Mouse (Mus musculus) stomach, embryonic 16.5 days (tissue): ENCODE measurements at regions not wholly inside any gene's neighbourhood (a gene's known extent, or its start where the extent isn't known, plus 50 kb on each side); places are given as distances from the start of the nearest gene placed in this dataset.
A peak's percentile ranks its signal among the peaks of the same experiment; 100 is the strongest.

Source experiments
- ATAC-seq: fragments of 200-750 bp; cut with Nextera tagmentation; 2 replicates; pipeline ENCODE4 v1.8.0; 2017; ENCODE audit warnings: moderate number of reproducible peaks, moderate TSS enrichment; ENCODE audit not compliant: insufficient read depth, low FRiP score
- H3K27ac ChIP-seq: fragments of 300-500 bp; sonication (generic); 2 replicates; pipeline ENCODE4 v1.5.1; 2014; ENCODE audit warnings: low read length
- H3K27me3 ChIP-seq: fragments of 300-500 bp; sonication (generic); 2 replicates; pipeline ENCODE4 v1.6.1; 2014; ENCODE audit warnings: low read length, control low read depth, mixed read lengths; ENCODE audit not compliant: control insufficient read depth, insufficient read depth
- H3K36me3 ChIP-seq: fragments of 300-500 bp; sonication (generic); 2 replicates; pipeline ENCODE4 v1.6.1; 2014; ENCODE audit warnings: low read length; ENCODE audit not compliant: control insufficient read depth, insufficient read depth
- H3K4me1 ChIP-seq: fragments of 300-500 bp; sonication (generic); 2 replicates; pipeline ENCODE4 v1.6.1; 2014; ENCODE audit warnings: low read length, control low read depth, mixed read lengths; ENCODE audit not compliant: control insufficient read depth, insufficient read depth
- H3K4me2 ChIP-seq: fragments of 300-500 bp; sonication (generic); 2 replicates; pipeline ENCODE4 v1.6.1; 2014; ENCODE audit warnings: low read depth, low read length, mixed read lengths
- H3K4me3 ChIP-seq: fragments of 300-500 bp; sonication (generic); replicated peaks from 2 replicates; pipeline ENCODE4 v1.5.1; 2014; ENCODE audit warnings: mild to moderate bottlenecking, low read length
- H3K9ac ChIP-seq: fragments of 300-500 bp; sonication (generic); 2 replicates; pipeline ENCODE4 v1.6.1; 2014; ENCODE audit warnings: low read length
- H3K9me3 ChIP-seq: fragments of 300-500 bp; sonication (generic); replicated peaks from 2 replicates; pipeline ENCODE4 v1.6.1; 2016; ENCODE audit warnings: low read length, control low read depth; ENCODE audit not compliant: control insufficient read depth
- WGBS: fragments of 180-500 bp; shearing (Covaris S2); extraction: QIAGEN DNeasy Blood & Tissue Kit; methylation state at CpG from one replicate; pipeline ENCODE4 v1.1.7; 2014; 5-methylcytosine and 5-hydroxymethylcytosine counted together

- ATAC-seq, result peak; percentile 64; the same call in 1 of the 2 replicates
- H3K4me2 ChIP-seq, result no peak overlapping the region
- no peaks in the 10 kb centered on the region for H3K36me3 ChIP-seq
- H3K9me3 ChIP-seq, result no peaks in the 10 kb centered on the region
- no peaks in the 10 kb centered on the region for H3K4me1 ChIP-seq
- 70% methylated on average over 9 of the region's 9 CpGs for WGBS
- H3K27ac ChIP-seq, result no peak overlapping the region
- H3K4me3 ChIP-seq, result no peak overlapping the region
- no peak overlapping the region for H3K9ac ChIP-seq
- H3K27me3 ChIP-seq, result no peaks in the 10 kb centered on the region
Observed at GRCm38 (mm10) chr13:42358588-42358987, 57.3 kb downstream of the Edn1 start.

GRCm38 (mm10) chr13:42367655-42368554, 66.6 kb downstream of the Edn1 start:
- Histone ChIP-seq H3K9ac (no peak overlapping the region), H3K36me3 (no peaks in the 10 kb centered on the region), H3K4me3 (no peak overlapping the region), H3K27me3 (no peaks in the 10 kb centered on the region), H3K9me3 (no peaks in the 10 kb centered on the region), H3K4me1 (peaks cover 3% of the 10 kb centered on the region; the same call in 1 of the 2 replicates), H3K27ac (peak overlapping the region; percentile 73), H3K4me2 (0 out of 2 replicates have a peak overlapping the region, but pooled peaks have one; percentile 4)
- 47% methylated on average over 7 of the region's 7 CpGs for WGBS
- peak; percentile 95 for ATAC-seq

DNA sequence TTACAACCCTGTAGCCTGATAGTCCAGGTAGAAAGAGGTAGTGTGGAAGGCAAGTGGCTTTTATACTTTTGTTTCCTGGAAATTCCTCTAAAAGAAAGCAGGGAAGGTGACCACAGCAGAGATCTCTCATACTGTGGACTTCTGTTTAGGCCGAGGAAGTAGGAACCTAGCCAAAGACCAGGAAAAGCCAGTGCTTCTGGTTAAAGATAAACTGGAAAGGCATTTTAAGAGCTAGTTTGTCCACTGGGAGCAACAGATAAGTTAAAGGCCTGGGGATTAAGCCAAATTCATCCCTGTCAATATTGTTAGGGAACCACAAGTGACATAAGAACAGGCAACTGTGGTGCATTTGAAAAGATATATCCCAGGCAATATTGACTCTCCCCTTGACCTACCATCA, 68.5 kb downstream of the Edn1 start:
- H3K4me1 ChIP-seq, result peaks cover 3% of the 10 kb centered on the region; the same call in 1 of the 2 replicates
- H3K27ac ChIP-seq, result no peak overlapping the region
- no peaks in the 10 kb centered on the region for H3K27me3 ChIP-seq
- no peaks in the 10 kb centered on the region for H3K9me3 ChIP-seq
- no peak overlapping the region for H3K4me2 ChIP-seq
- 55% methylated on average over 1 of the region's 1 CpGs for WGBS
- H3K4me3 ChIP-seq, result no peak overlapping the region
- no peak overlapping the region for H3K9ac ChIP-seq
- H3K36me3 ChIP-seq, result no peaks in the 10 kb centered on the region
- ATAC-seq, result no peak

GRCm38 (mm10) chr13:42372201-42372600, 70.9 kb downstream of the Edn1 start:
- no peak overlapping the region for H3K4me3 ChIP-seq
- 85% methylated on average over 4 of the region's 4 CpGs for WGBS
- H3K27me3 ChIP-seq, result no peaks in the 10 kb centered on the region
- H3K4me2 ChIP-seq, result no peak overlapping the region
- H3K9me3 ChIP-seq, result no peaks in the 10 kb centered on the region
- no peaks in the 10 kb centered on the region for H3K36me3 ChIP-seq
- H3K9ac ChIP-seq, result no peak overlapping the region
- H3K27ac ChIP-seq, result no peak overlapping the region
- peaks cover 3% of the 10 kb centered on the region; the same call in 1 of the 2 replicates for H3K4me1 ChIP-seq
- ATAC-seq, result no peak

DNA sequence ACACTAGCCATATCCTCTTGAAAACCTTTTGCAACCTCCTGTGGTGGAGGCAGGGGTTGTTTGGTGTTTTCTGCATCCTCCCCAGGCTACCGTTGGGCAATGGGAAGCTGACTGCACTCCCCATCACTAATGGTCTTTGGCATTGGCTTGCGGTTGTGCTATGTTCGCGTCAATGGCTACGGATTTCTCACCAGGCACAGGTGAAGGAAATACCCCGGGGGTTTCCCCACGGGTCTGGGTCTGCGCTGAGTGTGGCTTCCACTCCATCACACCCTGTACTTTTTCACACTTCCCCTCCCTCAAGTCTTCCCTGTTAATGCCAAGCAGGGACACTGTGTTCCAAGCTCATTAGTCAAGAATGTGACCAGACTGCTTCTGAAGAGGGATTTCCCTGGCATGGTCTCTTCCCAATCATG, 72.9 kb downstream of the Edn1 start:
- H3K9me3 ChIP-seq, result no peaks in the 10 kb centered on the region
- WGBS, result 87% methylated on average over 8 of the region's 8 CpGs
- H3K4me2 ChIP-seq, result no peak overlapping the region
- H3K27me3 ChIP-seq, result no peaks in the 10 kb centered on the region
- H3K27ac ChIP-seq, result no peak overlapping the region
- H3K9ac ChIP-seq, result no peak overlapping the region
- no peak for ATAC-seq
- no peaks in the 10 kb centered on the region for H3K36me3 ChIP-seq
- H3K4me1 ChIP-seq, result no peaks in the 10 kb centered on the region
- no peak overlapping the region for H3K4me3 ChIP-seq

- Histone ChIP-seq H3K4me2 (no peak overlapping the region), H3K9me3 (no peaks in the 10 kb centered on the region), H3K9ac (no peak overlapping the region), H3K4me3 (no peak overlapping the region), H3K36me3 (no peaks in the 10 kb centered on the region), H3K4me1 (no peaks in the 10 kb centered on the region), H3K27ac (no peak overlapping the region), H3K27me3 (no peaks in the 10 kb centered on the region)
- ATAC-seq, result no peak
- 78% methylated on average over 6 of the region's 6 CpGs for WGBS
Observed at GRCm38 (mm10) chr13:42379675-42380074, 78.4 kb downstream of the Edn1 start.

GRCm38 (mm10) chr13:42383099-42383498, 81.8 kb downstream of the Edn1 start:
- Histone ChIP-seq H3K4me2 (no peak overlapping the region), H3K4me3 (no peak overlapping the region), H3K27me3 (no peaks in the 10 kb centered on the region), H3K9me3 (no peaks in the 10 kb centered on the region), H3K4me1 (no peaks in the 10 kb centered on the region), H3K9ac (no peak overlapping the region), H3K27ac (no peak overlapping the region), H3K36me3 (no peaks in the 10 kb centered on the region)
- ATAC-seq, result no peak
- 76% methylated on average over 4 of the region's 4 CpGs for WGBS

DNA sequence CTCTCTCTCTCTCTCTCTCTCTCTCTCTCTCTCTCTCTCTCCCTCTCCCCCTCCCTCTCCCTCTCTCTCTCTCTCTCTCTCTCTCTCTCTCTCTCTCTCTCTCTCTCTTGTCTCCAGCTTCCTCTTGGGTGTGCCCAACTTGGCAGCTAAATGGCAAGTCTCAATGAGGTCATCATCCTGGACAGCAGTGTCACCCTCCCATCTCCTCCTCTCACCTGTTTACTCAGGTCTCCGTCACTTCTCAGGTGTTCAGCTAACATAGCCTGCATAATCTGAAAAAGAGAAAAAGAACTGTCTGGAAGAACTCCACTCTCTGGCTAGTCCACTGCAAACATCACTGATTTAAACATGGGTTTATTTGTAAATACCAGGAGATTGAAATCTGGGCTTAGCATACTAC, 89.1 kb downstream of the Edn1 start:
- no peak overlapping the region for H3K4me2 ChIP-seq
- H3K36me3 ChIP-seq, result no peaks in the 10 kb centered on the region
- H3K27ac ChIP-seq, result no peak overlapping the region
- no peak overlapping the region for H3K4me3 ChIP-seq
- H3K9ac ChIP-seq, result no peak overlapping the region
- 75% methylated on average over 1 of the region's 1 CpGs for WGBS
- H3K9me3 ChIP-seq, result no peaks in the 10 kb centered on the region
- H3K4me1 ChIP-seq, result no peaks in the 10 kb centered on the region
- no peak for ATAC-seq
- H3K27me3 ChIP-seq, result no peaks in the 10 kb centered on the region

DNA sequence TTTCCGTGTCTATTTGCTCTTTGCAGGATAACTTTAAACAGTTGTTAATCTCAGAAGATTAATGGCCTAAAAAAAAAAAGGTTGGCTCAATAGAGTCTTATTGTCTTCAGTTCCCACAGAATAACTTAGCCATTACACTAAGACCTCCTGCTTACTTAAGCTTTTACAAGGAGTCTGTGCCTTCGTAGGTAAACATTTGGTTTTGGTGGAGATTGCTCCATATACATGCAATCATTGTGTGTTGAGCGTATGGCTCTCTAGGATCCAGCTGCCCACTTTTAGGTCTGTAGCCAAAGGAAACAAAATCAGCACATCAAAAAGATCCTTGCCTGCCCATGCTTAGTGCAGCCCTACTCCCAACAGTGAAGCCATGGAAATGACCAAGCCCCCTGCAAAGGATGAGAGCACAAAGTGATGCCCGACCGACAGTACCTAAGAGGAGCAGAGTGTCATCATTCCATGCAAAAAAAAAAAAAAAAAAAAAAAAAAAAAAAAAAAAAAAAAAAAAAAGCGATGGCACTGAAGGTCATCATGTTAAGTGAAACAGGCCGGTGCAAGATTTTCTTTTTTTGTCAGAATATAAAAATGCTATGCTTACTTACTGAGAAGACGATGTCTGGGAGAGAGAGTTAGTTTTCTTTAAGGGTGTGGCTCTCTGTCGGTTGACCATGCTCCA, 90.2 kb downstream of the Edn1 start:
- WGBS, result 60% methylated on average over 9 of the region's 9 CpGs
- Histone ChIP-seq H3K9me3 (no peaks in the 10 kb centered on the region), H3K4me1 (no peaks in the 10 kb centered on the region), H3K27ac (no peak overlapping the region), H3K27me3 (no peaks in the 10 kb centered on the region), H3K9ac (no peak overlapping the region), H3K4me2 (no peak overlapping the region), H3K4me3 (no peak overlapping the region), H3K36me3 (no peaks in the 10 kb centered on the region)
- no peak; the same call in 1 of the 2 replicates for ATAC-seq
